Mouse (Mus musculus): ENCODE measurements at regions not wholly inside any gene's neighbourhood (a gene's known extent, or its start where the extent isn't known, plus 50 kb on each side); places are given as distances from the start of the nearest gene placed in this dataset.

DNA sequence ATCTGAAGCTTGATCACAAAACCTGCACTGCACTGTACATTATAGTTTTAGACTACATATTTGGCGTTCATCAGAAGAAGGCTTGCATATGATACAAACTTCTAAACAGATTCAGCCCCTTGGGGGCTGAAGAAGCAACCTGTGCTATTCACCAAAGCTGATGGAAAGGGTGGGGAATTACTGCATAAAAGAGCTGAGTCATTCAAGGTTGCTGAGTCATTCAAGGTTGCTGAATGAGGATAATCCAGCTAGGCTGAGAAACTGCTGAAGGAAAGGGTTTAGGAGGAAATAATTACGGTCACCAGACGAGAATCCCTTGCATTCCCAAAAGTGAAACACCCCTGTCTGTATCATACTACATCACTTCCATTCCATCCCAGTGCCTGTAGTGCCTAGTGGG, 679.4 kb downstream of the Slc16a7 start:
- no peak overlapping the region for H3K4me3 ChIP-seq (replicated peaks; ENCODE audit: low read length)

GRCm38 (mm10) chr10:124706642-124707041, 682.6 kb downstream of the Slc16a7 start:
- ATAC-seq (ENCODE audit: low FRiP score, low read depth) (no peak), DNase-seq (ENCODE audit: low spot score) (no peak)
- Histone ChIP-seq H3K36me3 (ENCODE audit: control insufficient read depth, insufficient read depth, low read length) (no peaks in the 10 kb centered on the region), H3K27me3 (ENCODE audit: control insufficient read depth, insufficient read depth, low read length) (no peaks in the 10 kb centered on the region), H3K4me3 (replicated peaks; ENCODE audit: low read length) (no peak overlapping the region), H3K27ac (replicated peaks; ENCODE audit: low read depth, low read length) (no peak overlapping the region), H3K9ac (ENCODE audit: low read depth, low read length, severe bottlenecking) (no peak overlapping the region), H3K4me1 (ENCODE audit: control insufficient read depth, insufficient read depth, low read length) (no peaks in the 10 kb centered on the region), H3K9me3 (ENCODE audit: control insufficient read depth, low read length) (no peaks in the 10 kb centered on the region), H3K4me2 (replicated peaks; ENCODE audit: low read depth, low read length, severe bottlenecking) (no peak overlapping the region)
- TF ChIP-seq POLR2A (IDR thresholded peaks at IDR 0.05; ENCODE audit: borderline replicate concordance, extremely low read depth, insufficient read depth, insufficient read length) = no peak
- 81% methylated on average over 2 of the region's 2 CpGs for WGBS

More for the DNA sequence above, 679.4 kb downstream of the Slc16a7 start:
- no peaks in the 10 kb centered on the region for H3K27me3 ChIP-seq (ENCODE audit: control insufficient read depth, insufficient read depth, low read length)
- 90% methylated on average over 3 of the region's 3 CpGs for WGBS
- no peak overlapping the region for H3K9ac ChIP-seq (ENCODE audit: low read depth, low read length, severe bottlenecking)
- no peak for TF ChIP-seq POLR2A (IDR thresholded peaks at IDR 0.05; ENCODE audit: borderline replicate concordance, extremely low read depth, insufficient read depth, insufficient read length)
- DNase-seq (ENCODE audit: low spot score) (no peak), ATAC-seq (ENCODE audit: low FRiP score, low read depth) (no peak)
- no peaks in the 10 kb centered on the region for H3K4me1 ChIP-seq (ENCODE audit: control insufficient read depth, insufficient read depth, low read length)
- no peaks in the 10 kb centered on the region for H3K9me3 ChIP-seq (ENCODE audit: control insufficient read depth, low read length)
- H3K4me2 ChIP-seq (replicated peaks; ENCODE audit: low read depth, low read length, severe bottlenecking) = no peak overlapping the region
- no peak overlapping the region for H3K27ac ChIP-seq (replicated peaks; ENCODE audit: low read depth, low read length)
- no peaks in the 10 kb centered on the region for H3K36me3 ChIP-seq (ENCODE audit: control insufficient read depth, insufficient read depth, low read length)
